Mouse (Mus musculus) mesoderm, embryonic 11.5 days (tissue): ENCODE data around the gene Ccdc71.

ENCODE experiments used
- DNase-seq: peaks from one replicate; pipeline ENCODE4 v3.0.0-alpha.2; 2012; ENCODE audit warnings: low read depth, low spot score

The Ccdc71 gene

GRCm38 (mm10) chr9:108460319-108461178 lies at the start of gene Ccdc71:
Ccdc71 (plus strand) TSS chr9:108460527.
- DNase-seq: peak; percentile 90

DNA sequence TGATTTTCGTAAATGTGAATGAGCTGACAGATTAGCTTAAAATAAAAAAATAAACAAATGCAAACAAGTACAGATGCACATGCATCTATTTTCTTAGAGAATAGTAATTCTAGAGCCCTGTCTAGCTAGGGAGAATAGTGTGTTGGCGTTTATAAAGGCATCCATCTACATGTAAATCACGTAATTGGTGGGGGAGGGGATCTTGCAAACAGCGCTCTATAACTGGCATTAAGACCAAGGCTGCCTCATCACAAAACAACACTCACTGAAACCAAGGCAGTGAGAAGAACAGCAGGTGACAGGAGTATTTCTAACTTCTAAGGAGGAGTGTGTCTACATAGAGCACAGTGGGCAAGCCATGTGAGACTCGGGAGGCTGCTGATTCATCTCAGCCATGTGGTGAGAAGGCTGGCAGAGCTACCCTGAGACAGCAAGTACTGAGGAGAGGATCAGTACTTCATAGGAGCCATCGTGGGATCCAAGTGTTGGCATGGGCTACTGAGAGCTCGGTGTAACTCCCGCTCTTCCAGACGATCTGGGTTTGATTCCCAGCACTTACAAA lies 48.9 kb upstream of the Ccdc71 start:
- no peak for DNase-seq

DNA sequence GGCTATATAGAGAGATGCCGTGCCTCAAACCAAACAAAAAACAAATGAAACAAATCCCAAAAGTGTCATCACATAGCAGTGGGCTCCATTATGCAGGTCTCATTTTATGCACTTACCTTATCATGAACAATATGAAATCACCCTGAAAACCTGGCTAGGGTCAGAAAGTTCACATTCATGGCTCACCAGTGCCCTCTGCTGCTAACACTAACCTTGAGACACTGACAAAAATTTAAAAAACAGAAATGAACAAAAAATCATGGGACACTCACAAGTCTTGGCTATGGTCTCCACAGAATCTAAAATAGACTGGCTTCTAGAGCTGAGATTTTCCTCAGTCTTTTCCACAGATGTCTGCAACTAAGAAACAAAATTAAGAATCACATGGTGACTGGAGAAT lies 48.1 kb upstream of the Ccdc71 start:
- DNase-seq: no peak

DNA sequence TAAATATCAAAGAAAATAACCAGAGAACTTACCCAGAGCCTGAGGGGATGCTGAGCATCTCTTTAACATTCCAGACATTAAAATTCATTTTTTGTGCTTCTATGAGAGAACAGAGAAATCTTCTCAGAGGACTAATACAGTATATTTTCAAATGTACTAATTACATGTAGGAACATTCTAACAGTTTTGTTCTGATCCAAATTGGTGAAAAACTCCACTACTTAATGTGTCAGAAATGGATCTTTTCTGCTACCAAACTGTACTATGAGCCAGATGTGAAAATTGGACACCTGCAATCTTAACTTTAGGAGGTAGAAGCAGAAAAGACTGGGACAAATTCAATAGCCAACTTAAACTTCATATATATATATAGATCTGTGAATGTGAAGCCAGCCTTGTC lies 31.9 kb upstream of the Ccdc71 start, which contains the start of gene Ccdc36:
Ccdc36 (minus strand) TSS at position 101 of the 400 bp plus-strand sequence.
- no peak for DNase-seq

- DNase-seq: peak; percentile 54
Measured at GRCm38 (mm10) chr9:108431431-108432067, 28.8 kb upstream of the Ccdc71 start.

DNA sequence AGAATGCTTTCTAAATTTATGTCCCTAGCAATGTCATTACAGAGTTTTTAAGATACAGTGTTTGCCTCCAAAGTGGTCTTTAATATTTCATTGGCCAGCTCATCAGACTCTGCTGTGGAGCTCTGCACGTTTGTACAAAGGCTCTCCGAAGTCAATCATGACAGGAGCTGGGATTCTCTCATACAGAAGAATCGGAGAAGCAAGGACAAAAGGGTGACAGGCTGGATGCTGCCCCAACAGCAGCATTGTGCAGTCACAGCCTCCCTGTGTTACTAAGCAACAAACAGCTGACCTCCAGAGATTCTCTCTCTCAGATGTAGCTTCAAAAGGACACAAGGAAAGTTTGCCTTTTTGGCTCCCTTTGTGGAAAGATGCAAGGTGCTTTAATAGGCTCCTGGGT lies 24.1 kb upstream of the Ccdc71 start, which contains the start of gene BC048562:
BC048562 (plus strand) TSS at position 301 of the 400 bp plus-strand sequence.
- no peak for DNase-seq

DNA sequence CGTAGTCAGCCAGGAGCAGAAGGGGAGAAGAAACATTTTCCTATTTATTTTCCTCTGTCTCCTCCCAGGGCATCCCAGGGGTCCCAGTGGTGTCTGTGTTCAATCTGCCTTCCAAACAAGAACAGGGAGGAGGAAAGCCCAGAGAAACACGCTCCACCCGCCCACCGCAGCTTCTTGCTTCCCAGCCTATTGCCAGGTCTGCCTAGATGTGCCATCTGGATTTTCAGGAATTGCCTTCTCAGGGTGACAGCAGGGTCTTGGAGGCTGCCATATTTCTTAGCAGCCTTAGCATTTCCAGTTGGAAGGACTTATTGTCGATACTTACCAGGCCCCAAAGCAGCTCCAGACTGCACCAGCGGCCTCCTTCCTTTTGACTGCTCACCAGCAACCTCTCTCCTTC lies 21.2 kb upstream of the Ccdc71 start:
- DNase-seq: no peak

DNA sequence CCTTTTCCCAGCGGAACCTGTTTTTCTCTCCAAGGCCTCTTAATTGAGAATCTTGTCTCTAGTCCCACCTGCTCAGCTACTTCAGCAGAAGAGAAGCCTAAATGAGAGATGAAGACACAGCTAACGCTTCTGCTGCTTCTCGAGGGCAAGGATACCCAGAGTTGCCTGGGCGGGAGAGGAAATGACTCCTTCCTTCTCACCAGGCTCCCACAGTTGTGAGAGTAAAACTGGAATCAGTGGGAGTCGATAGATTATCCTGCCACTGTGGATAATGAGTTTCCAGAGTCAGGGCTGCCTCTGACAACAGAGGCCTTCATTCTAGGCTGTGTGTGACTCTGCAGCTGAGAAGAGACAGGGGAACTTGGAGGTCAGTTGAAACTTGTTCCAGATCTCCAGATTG lies 19.8 kb upstream of the Ccdc71 start:
- DNase-seq: no peak

- no peak for DNase-seq
Measured at GRCm38 (mm10) chr9:108441236-108441919, 18.9 kb upstream of the Ccdc71 start.

GRCm38 (mm10) chr9:108445125-108445524 lies 15.2 kb upstream of the Ccdc71 start:
- DNase-seq: no peak

GRCm38 (mm10) chr9:108449860-108450259 lies 10.5 kb upstream of the Ccdc71 start:
- peak; percentile 79 for DNase-seq

GRCm38 (mm10) chr9:108450292-108451169 lies 9.8 kb upstream of the Ccdc71 start:
- DNase-seq: peak; percentile 62

DNA sequence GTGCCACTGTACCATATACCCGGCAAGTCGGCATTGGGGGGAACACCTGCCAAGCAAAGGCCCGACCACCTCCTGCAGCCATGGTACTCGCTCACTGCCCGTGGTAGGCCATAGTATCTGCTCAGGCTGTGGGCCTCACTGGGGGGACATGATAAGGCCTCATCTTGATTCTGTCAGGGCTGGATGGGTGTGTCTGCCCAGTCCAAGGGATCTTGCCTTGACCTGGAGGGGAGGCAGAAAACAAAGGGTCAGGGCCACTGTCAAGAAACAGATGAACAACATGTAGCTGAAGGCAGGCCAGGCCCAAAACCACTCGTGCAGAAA lies 9.2 kb upstream of the Ccdc71 start:
- no peak for DNase-seq

DNA sequence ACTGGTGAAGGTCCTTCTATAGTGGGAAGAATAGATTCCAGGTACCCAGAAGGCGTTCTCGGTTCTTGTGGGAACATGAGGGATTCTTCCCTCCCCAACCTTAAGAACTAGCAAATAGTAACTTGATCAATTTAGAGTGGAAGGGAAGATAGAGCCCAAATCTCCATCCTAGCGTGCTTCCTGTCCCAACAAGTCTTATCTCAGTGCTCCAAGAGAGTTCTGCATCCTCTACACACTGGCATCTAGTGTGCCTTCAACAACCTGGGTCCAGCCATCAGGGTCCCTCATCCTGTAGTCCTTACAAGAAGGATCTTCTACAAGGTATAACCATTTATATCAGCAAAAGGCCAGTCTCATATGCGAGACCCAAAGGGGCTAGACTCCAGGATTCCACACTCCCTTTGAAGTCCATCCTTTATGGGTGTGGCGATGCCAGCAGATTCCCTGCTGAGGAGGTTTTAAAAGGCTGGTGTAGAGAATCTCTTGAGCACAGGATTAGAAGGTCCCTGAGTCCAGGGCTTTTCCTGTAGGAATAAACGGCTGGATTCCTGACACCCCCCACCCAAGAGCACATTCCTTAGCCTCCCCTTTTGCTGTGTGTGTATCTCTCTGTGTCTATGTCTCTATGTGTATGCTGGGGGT lies 8.7 kb upstream of the Ccdc71 start:
- DNase-seq: no peak

GRCm38 (mm10) chr9:108452291-108452906 lies 7.9 kb upstream of the Ccdc71 start:
- DNase-seq: peak; percentile 92

DNA sequence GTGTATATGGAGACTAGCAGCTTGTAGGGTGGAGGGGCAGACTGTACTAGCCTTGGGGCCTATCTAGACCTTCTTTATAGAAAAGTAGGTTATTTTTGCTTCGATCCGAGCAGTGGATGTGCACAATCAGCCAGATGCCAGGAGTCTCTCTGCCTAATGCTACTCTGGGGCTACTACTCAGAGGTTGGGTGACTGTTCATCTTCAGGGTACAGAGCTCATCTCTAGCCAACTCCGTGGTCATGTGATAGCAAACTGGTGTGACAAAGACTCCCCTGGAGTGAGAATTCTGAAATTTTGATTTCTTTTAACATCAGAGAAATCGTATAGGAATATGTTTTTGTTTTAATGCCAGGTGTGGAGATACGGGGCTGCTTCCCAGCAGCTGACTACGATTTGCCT lies 7.4 kb upstream of the Ccdc71 start:
- no peak for DNase-seq

GRCm38 (mm10) chr9:108453458-108453857 lies 6.9 kb upstream of the Ccdc71 start:
- no peak for DNase-seq

- no peak for DNase-seq
Measured at GRCm38 (mm10) chr9:108454429-108454828, 5.9 kb upstream of the Ccdc71 start.

- DNase-seq: no peak
Measured at GRCm38 (mm10) chr9:108455747-108456571, 4.4 kb upstream of the Ccdc71 start.
